ENCODE assay signal across 8 mouse cellular contexts in the genomic region with DNA sequence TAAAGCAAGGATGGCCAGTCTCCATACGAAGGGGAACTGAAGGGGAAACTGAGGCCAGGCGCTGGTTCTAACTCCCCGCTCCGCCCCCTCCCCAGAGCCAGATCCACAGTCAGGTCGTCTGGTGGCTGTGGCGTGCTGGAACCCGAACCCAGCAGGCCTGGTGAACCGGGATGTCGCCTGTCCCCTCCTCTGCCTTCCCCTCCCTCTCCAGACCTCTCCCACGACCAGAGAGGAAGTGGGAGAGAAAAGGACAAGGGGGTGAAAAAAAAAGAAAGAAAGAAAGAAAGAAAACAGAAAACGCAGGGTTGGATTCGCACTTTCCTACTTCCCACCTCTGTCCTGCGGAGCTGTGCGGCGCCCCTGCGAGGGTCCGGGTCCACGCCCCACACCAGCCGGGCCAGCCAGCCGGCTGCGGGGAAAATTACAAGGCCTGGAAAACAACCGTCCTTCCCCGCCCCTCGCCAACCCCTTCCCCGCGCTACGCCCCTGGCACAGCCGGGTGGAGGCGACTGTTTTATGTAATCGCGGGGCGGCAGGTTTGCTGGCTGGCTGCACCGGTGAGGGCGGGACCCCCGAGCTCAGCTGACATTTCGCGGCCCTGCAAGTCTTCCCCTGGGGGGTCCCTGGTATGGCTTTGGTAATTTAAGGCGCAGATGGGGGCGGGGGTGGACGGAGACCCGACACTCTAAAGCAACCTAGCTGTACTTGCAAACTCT. TPM values are rescaled to one million over a fixed set of nuclear protein-coding genes. Genes with fewer than 3 reads are reported as not detected.
A peak's percentile ranks its signal among the peaks of the same experiment; 100 is the strongest.
DNase-seq lines count a peak whose midpoint lies in the region; ATAC-seq lines count a peak whose summit lies in the region.

A gene (plus strand): TSS at position 255 of the 716 bp plus-strand sequence.

- H3K9me3 ChIP-seq in forebrain, embryonic 16.5 days (ENCODE audit: control insufficient read depth, low read length), result no peaks in the 10 kb centered on the region
- no peaks in the 10 kb centered on the region for H3K9me3 ChIP-seq in hindbrain, embryonic 11.5 days (ENCODE audit: control insufficient read depth, low read length)

- WGBS in forebrain, embryonic 16.5 days, result 2% methylated on average over 40 of the region's 41 CpGs
- WGBS in hindbrain, embryonic 11.5 days, result under 1% methylated on average over 40 of the region's 41 CpGs

- peak within 1 kb of the TSS; percentile 86 for H3K4me3 ChIP-seq in forebrain, embryonic 16.5 days (replicated peaks; ENCODE audit: low read length)
- H3K4me3 ChIP-seq in hindbrain, embryonic 11.5 days (ENCODE audit: low read depth, low read length), result peak within 1 kb of the TSS; percentile 56

- H3K9ac ChIP-seq in forebrain, embryonic 16.5 days (replicated peaks; ENCODE audit: low read depth, low read length), result peak within 1 kb of the TSS; percentile 93
- peak within 1 kb of the TSS; percentile 73 for H3K9ac ChIP-seq in hindbrain, embryonic 11.5 days (ENCODE audit: low read depth, low read length)

- no peak for ATAC-seq in forebrain, embryonic 16.5 days
- ATAC-seq in hindbrain, embryonic 11.5 days (ENCODE audit: low FRiP score), result no peak

- peaks cover 30% of the 10 kb centered on the region for H3K27me3 ChIP-seq in forebrain, embryonic 16.5 days (replicated peaks; ENCODE audit: control insufficient read depth, insufficient read depth, low read length)
- H3K27me3 ChIP-seq in hindbrain, embryonic 11.5 days (ENCODE audit: control insufficient read depth, insufficient read depth, low read length), result peaks cover 31% of the 10 kb centered on the region

- H3K4me1 ChIP-seq in forebrain, embryonic 16.5 days (replicated peaks; ENCODE audit: control insufficient read depth, insufficient read depth, low read length), result peaks cover 31% of the 10 kb centered on the region
- peaks cover 13% of the 10 kb centered on the region for H3K4me1 ChIP-seq in hindbrain, embryonic 11.5 days (replicated peaks; ENCODE audit: control insufficient read depth, insufficient read depth, low read length)

- H3K4me2 ChIP-seq in forebrain, embryonic 16.5 days (ENCODE audit: low read length), result peak within 1 kb of the TSS; percentile 91
- peak within 1 kb of the TSS; percentile 96 for H3K4me2 ChIP-seq in hindbrain, embryonic 11.5 days (replicated peaks; ENCODE audit: low read depth, low read length)

- H3K27ac ChIP-seq in forebrain, embryonic 16.5 days (ENCODE audit: low read length), result peak within 1 kb of the TSS; percentile 97
- peak within 1 kb of the TSS; percentile 90 for H3K27ac ChIP-seq in hindbrain, embryonic 11.5 days (ENCODE audit: low read depth, low read length)

- H3K36me3 ChIP-seq in forebrain, embryonic 16.5 days (ENCODE audit: control insufficient read depth, insufficient read depth), result no peaks in the 10 kb centered on the region
- H3K36me3 ChIP-seq in hindbrain, embryonic 11.5 days (ENCODE audit: control insufficient read depth, insufficient read depth, low read length), result no peaks in the 10 kb centered on the region

- DNase-seq in cerebellum, adult 11 months, result peak; percentile 58
- no peak for DNase-seq in cerebellum, postnatal 4 days (ENCODE audit: low spot score in 2 of 2)
- DNase-seq in brain, adult 2 months (ENCODE audit: low read depth, low spot score), result peak; percentile 58
- DNase-seq in hindbrain, embryonic 11.5 days (ENCODE audit: low spot score), result peak; percentile 56
- DNase-seq in left cerebral cortex, adult 8-10 months (ENCODE audit: low spot score in 2 of 2), result no peak
- peak; percentile 62 for DNase-seq in lung, postnatal 4 days
- peak; percentile 74 to 80 for DNase-seq in spleen, postnatal 10 days (ENCODE audit: low spot score in 2 of 2)

RNA-seq across cellular contexts. Expression of the gene that starts here (rescaled TPM):
- 11.6 and 11.8 TPM in 2 replicates for polyA plus RNA-seq in forebrain, embryonic 16.5 days (2015; fragmentation: Nextera tagmentation; extraction: Ambion mirVana)
- 6.6 and 7.9 TPM in 2 replicates for polyA plus RNA-seq in hindbrain, embryonic 11.5 days (2014; fragmentation: Nextera tagmentation; extraction: Ambion mirVana)
- 100 to 1,000 TPM; 106 to 115 (median 112) TPM for total RNA-seq in left cerebral cortex, adult 8-10 months (2022)

Comparison
In these comparisons a context has a peak if more than half of its experiments do, and no peak if none do; other contexts are left out.
1. DNase-seq: peak in cerebellum, adult 11 months (single experiment), brain, adult 2 months (single experiment), hindbrain, embryonic 11.5 days (single experiment), lung, postnatal 4 days (2 of 2) and spleen, postnatal 10 days (2 of 2); none in cerebellum, postnatal 4 days (0 of 2) and left cerebral cortex, adult 8-10 months (0 of 2).